Mouse (Mus musculus) kidney, postnatal 36 days (tissue): ENCODE results near the gene Cercam.
A peak's percentile ranks its signal among the peaks of the same experiment; 100 is the strongest.

Experiments used
- DNase-seq, 2 experiments: peaks; one replicate each; pipeline ENCODE4 v3.0.0; 2021 to 2022; ENCODE audit warnings: mixed read lengths in 2 of 2

Cercam gene

DNA sequence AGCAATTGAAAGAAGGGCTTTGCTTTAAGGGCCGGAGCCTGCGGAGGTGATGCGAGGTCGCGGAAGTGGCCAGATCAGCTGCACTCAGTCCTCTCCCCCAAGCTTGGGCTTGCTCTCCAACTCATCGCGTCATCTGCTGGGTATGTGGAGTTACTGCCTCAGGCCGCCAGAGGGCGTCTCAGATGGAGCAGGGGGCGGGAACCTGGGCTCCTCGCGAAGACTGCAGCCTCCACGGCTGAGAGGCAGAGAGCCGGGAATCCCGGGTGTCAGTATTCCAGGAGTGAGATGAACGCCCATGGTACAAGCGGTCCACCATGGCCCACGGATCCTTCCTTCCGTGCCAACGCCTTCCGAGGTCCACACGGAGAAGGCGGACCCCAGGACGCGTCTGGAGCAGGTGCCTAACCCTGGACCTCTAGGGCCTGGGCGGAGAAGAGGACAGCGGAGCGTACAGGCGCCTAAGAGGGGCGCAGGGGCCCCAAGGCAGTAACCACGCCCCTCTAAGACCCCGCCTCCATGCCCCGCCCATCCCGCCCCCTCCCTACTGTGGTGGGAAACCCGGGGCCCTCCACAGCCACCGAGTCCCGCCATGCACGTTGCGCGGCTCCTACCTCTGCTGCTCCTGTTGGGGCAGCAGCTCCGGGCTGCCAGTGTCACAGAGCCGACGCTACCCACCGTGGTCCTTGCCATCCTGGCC, at the start of gene Cercam:
TSS of gene Cercam (plus strand) at position 216 of the 697 bp plus-strand sequence.
- DNase-seq: peak; percentile 72 to 87

GRCm38 (mm10) chr2:29819363-29819762, 49.6 kb upstream of the Cercam start:
- DNase-seq: no peak

DNA sequence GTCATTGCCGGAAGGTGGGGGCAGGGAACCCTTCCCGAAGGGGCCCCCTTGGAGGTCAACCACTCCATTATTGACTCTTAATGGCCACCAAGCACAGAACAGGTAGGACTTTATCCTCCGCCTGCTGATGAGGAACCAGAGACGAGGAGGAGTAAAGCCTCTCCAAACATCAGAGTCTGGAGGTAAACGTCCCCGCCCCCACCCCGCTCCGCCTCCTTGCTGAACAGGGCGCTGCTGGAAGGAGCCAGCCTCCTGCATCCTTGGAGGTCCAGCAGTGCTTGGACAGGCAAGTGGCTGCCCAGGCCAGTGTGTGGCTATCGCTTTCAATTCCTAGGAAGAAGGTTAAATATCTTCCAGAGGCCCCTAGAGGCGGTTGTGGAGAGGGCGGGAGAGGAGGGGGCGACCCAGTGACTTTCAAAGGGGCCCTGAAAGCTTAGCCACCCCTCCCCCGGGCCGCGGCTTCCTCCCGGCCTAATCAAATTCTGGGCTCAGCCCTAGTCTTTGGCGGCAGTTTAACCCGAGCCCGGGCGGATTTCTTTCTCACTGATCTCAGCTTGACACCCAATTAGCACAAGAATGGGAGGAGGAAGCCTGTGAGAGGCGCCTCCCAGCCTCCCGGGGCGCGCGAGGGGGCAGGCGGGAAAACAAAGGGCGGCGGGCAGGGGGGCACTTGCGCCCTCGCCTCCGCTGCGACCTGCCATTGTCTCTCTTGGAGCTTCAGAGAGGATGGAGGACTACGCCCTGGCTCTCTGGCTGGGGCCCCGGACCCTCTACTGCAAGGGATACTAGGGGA, 48.7 kb upstream of the Cercam start, which contains the start of gene Urm1:
TSS of gene Urm1 (plus strand) at position 51 of the 793 bp plus-strand sequence.
- DNase-seq: peak; percentile 63 to 77

GRCm38 (mm10) chr2:29826318-29826925, 42.5 kb upstream of the Cercam start:
- DNase-seq: no peak

GRCm38 (mm10) chr2:29826926-29827708, 41.8 kb upstream of the Cercam start:
- DNase-seq: peak; percentile 98

DNA sequence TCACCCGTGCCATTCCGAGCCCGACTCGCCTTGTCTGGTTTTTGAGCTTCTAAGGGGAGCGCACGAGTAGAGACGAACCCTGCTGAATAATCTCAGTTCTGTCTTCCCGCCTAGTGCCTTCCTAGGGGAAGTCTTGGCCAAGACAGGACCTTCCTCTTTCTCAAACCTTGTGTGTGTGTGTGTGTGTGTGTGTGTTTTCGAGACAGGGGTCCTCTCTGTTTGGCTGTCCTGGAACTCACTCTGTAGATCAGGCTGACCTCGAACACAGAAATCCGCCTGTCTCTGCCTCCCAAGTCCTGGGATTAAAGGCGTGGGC, 41.3 kb upstream of the Cercam start:
- no peak for DNase-seq

DNA sequence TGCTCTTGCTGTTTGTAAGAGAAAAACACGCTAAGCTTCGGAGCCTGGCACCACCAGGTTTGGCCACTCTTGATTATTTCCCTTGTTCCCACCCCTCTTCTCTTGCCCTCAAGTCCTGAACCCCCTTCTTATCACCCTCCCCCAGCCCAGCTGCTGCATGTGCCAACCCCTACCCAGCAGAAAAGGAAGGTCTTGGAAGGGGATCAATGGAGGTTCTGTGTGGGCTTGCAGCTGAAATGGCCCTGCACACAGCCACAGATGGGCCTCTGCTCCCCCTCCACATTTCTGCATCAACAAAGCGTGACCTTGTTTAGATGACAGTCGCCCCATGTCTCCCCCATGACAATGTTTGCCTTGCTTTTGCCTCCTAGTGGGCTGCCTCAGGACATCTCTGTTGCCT, 37.9 kb upstream of the Cercam start:
- no peak for DNase-seq

DNA sequence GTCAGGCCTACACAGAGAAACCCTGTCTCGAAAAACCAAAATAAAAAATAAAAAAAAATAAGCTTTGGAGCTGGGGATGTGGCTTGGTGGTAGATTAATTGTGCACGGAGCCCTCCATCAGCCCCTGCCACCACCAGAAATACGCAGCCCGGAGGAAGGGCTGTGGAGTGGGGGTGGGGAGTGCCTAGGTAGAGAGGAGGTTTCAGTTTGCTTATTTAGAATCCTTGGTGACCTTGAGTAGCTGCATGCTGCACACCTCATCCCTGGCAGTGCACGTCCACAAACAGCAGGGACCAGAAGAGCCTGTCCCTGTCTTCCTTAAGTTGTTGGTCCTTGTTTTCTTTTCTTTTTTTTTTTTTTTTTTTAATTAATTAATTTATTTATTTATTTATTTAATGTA, 35.2 kb upstream of the Cercam start:
- DNase-seq: no peak

DNA sequence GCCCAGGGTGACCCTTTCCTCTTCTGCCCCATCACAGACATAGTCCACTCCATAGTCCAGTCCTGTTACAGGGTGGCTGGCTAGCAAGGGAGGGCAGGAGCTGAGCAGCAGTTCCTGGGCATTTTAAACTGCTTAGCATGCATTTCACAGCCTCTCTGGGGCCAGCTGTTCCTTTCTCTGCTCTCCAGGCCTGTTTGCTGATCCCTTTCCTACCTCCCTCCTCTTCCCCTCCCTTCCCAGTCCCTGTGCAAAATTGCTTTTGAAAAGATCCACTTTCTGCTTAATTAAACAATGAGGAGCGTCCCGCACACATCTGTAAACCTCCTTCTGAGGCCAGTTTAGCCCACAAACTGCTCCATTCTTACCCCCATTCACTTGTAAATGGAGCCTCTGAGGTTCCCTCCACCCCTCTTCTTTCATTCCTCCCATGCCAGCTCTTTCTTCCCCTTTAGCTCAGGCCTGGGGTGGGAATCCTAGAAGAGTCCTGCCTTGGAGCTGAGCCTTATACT, 33.5 kb upstream of the Cercam start:
- DNase-seq: peak; percentile 23 to 40

- DNase-seq: no peak
Measured at GRCm38 (mm10) chr2:29839460-29839859, 29.5 kb upstream of the Cercam start.

- DNase-seq: no peak
Measured at GRCm38 (mm10) chr2:29843231-29844105, 25.5 kb upstream of the Cercam start.

GRCm38 (mm10) chr2:29844115-29844514, 24.8 kb upstream of the Cercam start:
- no peak for DNase-seq

DNA sequence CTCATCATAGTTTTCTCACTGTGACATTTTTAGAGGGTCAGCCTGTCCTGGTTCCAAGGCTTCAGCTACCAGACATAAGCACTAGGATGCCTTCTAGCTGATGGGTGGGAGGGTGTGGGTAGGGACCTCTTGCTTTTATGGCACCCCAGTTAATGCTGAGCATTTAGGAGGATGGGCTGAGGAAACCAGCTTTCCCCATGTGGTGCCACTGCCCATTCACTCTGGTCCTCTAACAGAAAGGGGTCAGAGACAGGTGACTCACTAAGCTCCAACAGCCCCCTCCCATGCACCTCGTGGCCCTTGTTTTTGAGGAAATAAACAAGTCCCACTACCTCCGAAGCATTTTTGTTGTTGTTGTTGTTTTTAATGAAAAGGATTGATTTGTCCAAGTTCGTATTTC, 24.3 kb upstream of the Cercam start:
- no peak for DNase-seq

- no peak for DNase-seq
Measured at GRCm38 (mm10) chr2:29845636-29846035, 23.3 kb upstream of the Cercam start.

- peak; percentile 41 to 45 for DNase-seq
Measured at GRCm38 (mm10) chr2:29846061-29846853, 22.7 kb upstream of the Cercam start.

- DNase-seq: no peak
Measured at GRCm38 (mm10) chr2:29846911-29847310, 22.1 kb upstream of the Cercam start.

- no peak for DNase-seq
Measured at GRCm38 (mm10) chr2:29849041-29849440, 19.9 kb upstream of the Cercam start.

GRCm38 (mm10) chr2:29849841-29850480, 19.0 kb upstream of the Cercam start:
- DNase-seq: no peak

DNA sequence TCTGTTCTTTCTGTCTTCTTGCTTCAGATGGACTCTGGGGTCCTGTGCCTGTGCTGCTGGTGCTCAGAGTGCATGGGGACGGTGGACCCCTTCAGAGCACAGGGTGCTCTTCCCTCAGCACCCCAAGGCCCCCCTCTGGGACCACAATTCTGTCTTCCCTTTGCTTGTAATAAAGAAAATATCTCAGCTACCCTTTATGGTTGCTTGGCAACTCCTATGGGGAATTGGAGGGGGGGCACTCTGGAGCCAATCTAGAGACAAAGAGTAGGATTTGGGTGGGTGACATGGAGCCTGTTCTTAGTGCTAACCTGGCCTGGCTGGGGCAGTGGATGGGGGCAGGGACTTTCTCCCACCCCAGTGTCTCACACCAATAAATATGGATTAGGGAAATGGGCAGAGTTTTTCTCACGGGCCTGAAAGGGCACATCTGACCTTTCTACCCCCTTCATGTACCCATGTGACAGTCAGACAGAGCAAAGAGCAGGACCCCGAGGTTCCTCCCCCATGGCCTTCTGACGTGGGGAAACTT, 15.9 kb upstream of the Cercam start:
- DNase-seq: no peak

GRCm38 (mm10) chr2:29853736-29854135, 15.2 kb upstream of the Cercam start:
- DNase-seq: no peak
